Mouse (Mus musculus) C2C12 (cell line): ENCODE measurements around the gene Larp1.

ENCODE experiments used
- CTCF ChIP-seq: IDR thresholded peaks from one replicate; pipeline ENCODE4 v1.5.1; 2011; ENCODE audit not compliant: control insufficient read depth, insufficient read depth, insufficient read length
- USF1 ChIP-seq: IDR thresholded peaks from one replicate; pipeline ENCODE4 v1.6.1; 2011; ENCODE audit warnings: low read depth, mild to moderate bottlenecking, control low read depth, moderate library complexity

DNA sequence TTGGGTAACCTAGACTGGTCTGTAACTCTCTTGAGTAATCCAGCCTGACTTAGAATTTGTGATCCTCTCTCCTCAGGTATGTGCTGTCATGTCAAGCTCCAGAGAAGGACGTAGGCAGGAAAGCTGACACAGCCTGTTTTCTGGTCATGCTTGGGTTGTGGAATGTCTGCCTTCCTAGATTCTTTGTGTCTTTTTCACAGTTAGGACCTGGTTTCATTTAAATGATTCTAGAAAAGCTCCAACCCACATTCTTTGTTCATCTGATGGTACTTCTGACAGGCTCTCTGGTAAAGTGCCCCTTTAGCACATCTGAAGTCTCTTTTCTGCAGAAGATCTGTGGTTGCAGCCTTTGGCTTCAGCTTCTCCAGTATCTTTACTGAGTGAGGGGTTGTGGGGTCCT is 15.4 kb downstream of the Larp1 start:
- no peak for TF ChIP-seq CTCF
- no peak for TF ChIP-seq USF1
